Mouse (Mus musculus) MEL (cell line): ENCODE data around the gene Dhps. TPM values are rescaled to one million over a fixed set of nuclear protein-coding genes. Genes with fewer than 3 reads are reported as not detected.

Source experiments
- DNase-seq: peaks from one replicate; pipeline ENCODE4 v3.0.0; 2011; ENCODE audit warnings: low read depth, low spot score
- H3K27ac ChIP-seq: 2 replicates; pipeline ENCODE4 v1.5.1; 2012; ENCODE audit warnings: low read depth, mild to moderate bottlenecking, control low read depth, low read length, moderate library complexity; ENCODE audit not compliant: control insufficient read depth
- H3K27me3 ChIP-seq, 2 experiments: fragments of 150-350 bp in 1 of 2; sonication (generic) in 1 of 2; 2 replicates each; pipeline ENCODE4 v1.6.1; 2012; ENCODE audit warnings: low read length in 2 of 2, mild to moderate bottlenecking in 2 of 2, improper control_type of control experiment in 1 of 2, moderate library complexity in 1 of 2; ENCODE audit not compliant: insufficient read depth in 2 of 2, control insufficient read depth in 1 of 2
- H3K36me3 ChIP-seq, 2 experiments: 2 replicates each; pipeline ENCODE4 v1.6.1; 2012 to 2014; ENCODE audit warnings: low read length in 2 of 2, improper control_type of control experiment in 1 of 2, inconsistent platforms in 1 of 2, mild to moderate bottlenecking in 1 of 2; ENCODE audit not compliant: insufficient read depth in 2 of 2, control insufficient read depth in 1 of 2
- H3K4me1 ChIP-seq, 2 experiments: fragments of 150-350 bp in 1 of 2; sonication (generic) in 1 of 2; 2 replicates each; pipeline ENCODE4 v1.6.1; 2012; ENCODE audit warnings: low read length in 2 of 2, improper control_type of control experiment in 1 of 2, mild to moderate bottlenecking in 1 of 2; ENCODE audit not compliant: insufficient read depth in 2 of 2, control insufficient read depth in 1 of 2
- H3K4me3 ChIP-seq, 2 experiments: fragments of 150-350 bp in 1 of 2; sonication (generic) in 1 of 2; 2 replicates each; pipeline ENCODE4 v1.5.1; 2012; ENCODE audit warnings: low read depth in 2 of 2, low read length in 2 of 2, mild to moderate bottlenecking in 2 of 2, moderate library complexity in 2 of 2, control low read depth in 1 of 2, improper control_type of control experiment in 1 of 2; ENCODE audit not compliant: control insufficient read depth in 1 of 2, insufficient read depth in 1 of 2
- H3K79me2 ChIP-seq: 2 replicates; pipeline ENCODE4 v1.6.1; 2012; ENCODE audit warnings: mild to moderate bottlenecking, low read length, moderate library complexity; ENCODE audit not compliant: control insufficient read depth, poor library complexity, insufficient read depth
- H3K9ac ChIP-seq: 2 replicates; pipeline ENCODE4 v1.6.1; 2012; ENCODE audit warnings: low read depth, mild to moderate bottlenecking, control low read depth, low read length, moderate library complexity; ENCODE audit not compliant: control insufficient read depth, poor library complexity, severe bottlenecking
- H3K9me3 ChIP-seq: fragments of 150-350 bp; sonication (generic); replicated peaks from 2 replicates; pipeline ENCODE4 v1.6.1; 2012; ENCODE audit warnings: mild to moderate bottlenecking, low read length, improper control_type of control experiment, moderate library complexity; ENCODE audit not compliant: insufficient read depth
- CHD1 ChIP-seq: IDR thresholded peaks from 2 replicates; pipeline ENCODE4 v1.6.1; 2012; ENCODE audit warnings: low read depth, mild to moderate bottlenecking, inconsistent platforms, low read length, improper control_type of control experiment
- CHD2 ChIP-seq: IDR thresholded peaks from 2 replicates; pipeline ENCODE4 v1.6.1; 2011; ENCODE audit warnings: low read length, improper control_type of control experiment
- ELF1 ChIP-seq: IDR thresholded peaks from 2 replicates; pipeline ENCODE4 v1.6.1; 2014; ENCODE audit warnings: low read depth, mild to moderate bottlenecking, inconsistent platforms, low read length, improper control_type of control experiment, moderate library complexity
- GABPA ChIP-seq: IDR thresholded peaks from 2 replicates; pipeline ENCODE4 v1.6.1; 2012; ENCODE audit warnings: low read depth, mild to moderate bottlenecking, inconsistent platforms, low read length, improper control_type of control experiment, moderate library complexity
- HCFC1 ChIP-seq: IDR thresholded peaks from 2 replicates; pipeline ENCODE4 v1.6.1; 2012; ENCODE audit warnings: low read depth, mild to moderate bottlenecking, inconsistent platforms, low read length, improper control_type of control experiment, moderate library complexity
- JUND ChIP-seq: IDR thresholded peaks from 2 replicates; pipeline ENCODE4 v1.6.1; 2011; ENCODE audit warnings: low read depth, mild to moderate bottlenecking, improper control_type of control experiment, low read length
- MAFK ChIP-seq: IDR thresholded peaks from 2 replicates; pipeline ENCODE4 v1.6.1; 2011; ENCODE audit warnings: low read depth, mild to moderate bottlenecking, low read length, improper control_type of control experiment, borderline replicate concordance
- MAX ChIP-seq: IDR thresholded peaks from 2 replicates; pipeline ENCODE4 v1.6.1; 2011; ENCODE audit warnings: low read length, improper control_type of control experiment
- MAZ ChIP-seq: IDR thresholded peaks from 2 replicates; pipeline ENCODE4 v1.6.1; 2012; ENCODE audit warnings: low read depth, mild to moderate bottlenecking, inconsistent platforms, low read length, improper control_type of control experiment
- MEF2A ChIP-seq: IDR thresholded peaks from 2 replicates; pipeline ENCODE4 v1.6.1; 2014; ENCODE audit warnings: low read depth, mild to moderate bottlenecking, inconsistent platforms, low read length, improper control_type of control experiment; ENCODE audit not compliant: poor library complexity, insufficient replicate concordance, severe bottlenecking; ENCODE audit errors: extremely low read depth
- MXI1 ChIP-seq: IDR thresholded peaks from 2 replicates; pipeline ENCODE4 v1.6.1; 2011; ENCODE audit warnings: mild to moderate bottlenecking, low read depth, low read length, improper control_type of control experiment
- MYC ChIP-seq: IDR thresholded peaks from 2 replicates; pipeline ENCODE4 v1.6.1; 2011; ENCODE audit warnings: low read depth, mild to moderate bottlenecking, low read length, improper control_type of control experiment, moderate library complexity
- NELFE ChIP-seq: IDR thresholded peaks from 2 replicates; pipeline ENCODE4 v1.6.1; 2011; ENCODE audit warnings: low read depth, low read length, improper control_type of control experiment
- NRF1 ChIP-seq: IDR thresholded peaks from 2 replicates; pipeline ENCODE4 v1.6.1; 2014; ENCODE audit warnings: low read depth, mild to moderate bottlenecking, inconsistent platforms, low read length, improper control_type of control experiment, moderate library complexity; ENCODE audit not compliant: poor library complexity, insufficient read depth, severe bottlenecking
- POLR2AphosphoS2 ChIP-seq: IDR thresholded peaks from 2 replicates; pipeline ENCODE4 v1.6.1; 2011; ENCODE audit warnings: low read length, improper control_type of control experiment
- RAD21 ChIP-seq: IDR thresholded peaks from 2 replicates; pipeline ENCODE4 v1.6.1; 2011; ENCODE audit warnings: mild to moderate bottlenecking, low read depth, low read length, improper control_type of control experiment
- SIN3A ChIP-seq: IDR thresholded peaks from 2 replicates; pipeline ENCODE4 v1.6.1; 2012; ENCODE audit warnings: low read length, improper control_type of control experiment, inconsistent platforms
- TBP ChIP-seq: IDR thresholded peaks from 2 replicates; pipeline ENCODE4 v1.8.0; 2011; ENCODE audit warnings: low read depth, low read length, improper control_type of control experiment
- TCF12 ChIP-seq: IDR thresholded peaks from 2 replicates; pipeline ENCODE4 v1.6.1; 2014; ENCODE audit warnings: low read depth, mild to moderate bottlenecking, inconsistent platforms, low read length, improper control_type of control experiment, moderate library complexity
- USF2 ChIP-seq, 2 experiments: IDR thresholded peaks; 2 replicates each; pipeline ENCODE4 v1.6.1; 2011 to 2012; ENCODE audit warnings: improper control_type of control experiment in 2 of 2, low read length in 2 of 2, borderline replicate concordance in 1 of 2, inconsistent platforms in 1 of 2, low read depth in 1 of 2, mild to moderate bottlenecking in 1 of 2; ENCODE audit not compliant: insufficient read depth in 1 of 2
- ZMIZ1 ChIP-seq: IDR thresholded peaks from 2 replicates; pipeline ENCODE4 v1.6.1; 2012; ENCODE audit warnings: low read depth, mild to moderate bottlenecking, inconsistent platforms, low read length, improper control_type of control experiment, moderate library complexity
- polyA plus RNA-seq, 2 experiments: library from polyadenylated mRNA; stranded (reverse) in 1 of 2; unstranded in 1 of 2; fragments of >175 nt in 1 of 2; fragments of >200 nt in 1 of 2; gene quantifications; 2 replicates each; pipeline versions ENCODE4 v1.2.1 to v1.2.4; 2012; ENCODE audit warnings: low replicate concordance in 2 of 2, low read depth in 1 of 2; ENCODE audit not compliant: insufficient read length in 2 of 2, insufficient read depth in 1 of 2, missing spikeins in 1 of 2
- total RNA-seq: library from RNA; depleted of rRNA; stranded (reverse); fragments of 300-350 nt; gene quantifications from 2 replicates; pipeline ENCODE4 v1.2.3, GENCODE M21; 2012

Gene Dhps
- total and polyA plus RNA-seq, 3 experiments, result 44.6 to 68.3 TPM; not detected in 1

DNA sequence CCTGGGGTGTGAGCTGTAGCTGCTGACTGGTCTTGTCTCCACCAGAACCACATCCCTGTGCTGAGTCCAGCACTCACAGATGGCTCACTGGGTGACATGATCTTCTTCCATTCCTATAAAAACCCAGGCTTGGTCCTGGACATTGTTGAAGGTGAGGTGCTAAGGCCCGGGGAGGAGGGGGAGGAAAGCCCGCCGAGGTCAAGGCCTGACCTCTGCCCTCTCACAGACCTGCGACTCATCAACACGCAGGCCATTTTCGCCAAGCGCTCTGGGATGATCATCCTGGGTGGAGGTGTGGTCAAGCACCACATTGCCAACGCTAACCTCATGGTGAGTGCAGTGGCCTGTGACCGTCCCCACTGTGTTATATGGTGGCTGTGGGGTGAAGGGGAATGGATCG lies 2.6 kb downstream of the Dhps start (continued):
- TF ChIP-seq MXI1, result no peak
- no peak for TF ChIP-seq GABPA
- no peak; the same call in 1 of the 2 replicates for TF ChIP-seq POLR2AphosphoS2

DNA sequence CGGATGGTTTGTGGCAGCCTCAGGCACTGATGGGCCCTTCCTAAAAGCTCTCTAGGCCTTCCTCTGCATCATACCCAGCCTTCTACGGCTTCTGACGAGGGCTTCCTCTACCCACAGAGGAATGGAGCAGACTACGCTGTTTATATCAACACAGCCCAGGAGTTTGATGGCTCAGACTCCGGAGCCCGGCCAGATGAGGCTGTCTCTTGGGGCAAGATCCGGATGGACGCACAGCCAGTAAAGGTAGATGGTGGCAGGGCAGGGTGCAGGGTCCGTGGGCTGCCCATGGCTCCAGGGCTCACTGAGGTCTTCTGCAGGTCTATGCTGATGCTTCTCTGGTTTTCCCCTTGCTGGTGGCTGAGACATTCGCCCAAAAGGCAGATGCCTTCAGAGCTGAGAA lies 3.1 kb downstream of the Dhps start:
- Histone ChIP-seq H3K9ac (no peak overlapping the region), H3K4me1 (peaks cover 2 to 14% of the 10 kb centered on the region in 2 experiments; a peak in 3 of 4 replicates), H3K27me3 (no peaks in the 10 kb centered on the region), H3K79me2 (peaks cover 16% of the 10 kb centered on the region), H3K36me3 (peaks cover 2 to 8% of the 10 kb centered on the region in 2 experiments), H3K27ac (no peak overlapping the region), H3K9me3 (no peaks in the 10 kb centered on the region)
- no peak for DNase-seq
- TF ChIP-seq MAZ (no peak), TBP (no peak), MEF2A (no peak), HCFC1 (no peak), CHD1 (no peak), CHD2 (no peak), ZMIZ1 (no peak), GABPA (no peak), MAX (no peak), RAD21 (no peak), JUND (no peak), ELF1 (no peak), NELFE (no peak), NRF1 (no peak), TCF12 (no peak), SIN3A (no peak), MYC (no peak), MAFK (no peak), USF2 (IDR thresholded peaks at IDR 0.05; ENCODE audit: borderline replicate concordance in 1 of 2, insufficient read depth in 1 of 2, low read depth in 1 of 2, low read length in 2 of 2) (no peak)
- TF ChIP-seq, all 39 proteins: peak for 0
- no peak overlapping the region for H3K4me3 ChIP-seq
